Mouse (Mus musculus): Measurements from ENCODE around the gene Boll.
A peak's percentile ranks its signal among the peaks of the same experiment; 100 is the strongest.

Gene Boll

DNA sequence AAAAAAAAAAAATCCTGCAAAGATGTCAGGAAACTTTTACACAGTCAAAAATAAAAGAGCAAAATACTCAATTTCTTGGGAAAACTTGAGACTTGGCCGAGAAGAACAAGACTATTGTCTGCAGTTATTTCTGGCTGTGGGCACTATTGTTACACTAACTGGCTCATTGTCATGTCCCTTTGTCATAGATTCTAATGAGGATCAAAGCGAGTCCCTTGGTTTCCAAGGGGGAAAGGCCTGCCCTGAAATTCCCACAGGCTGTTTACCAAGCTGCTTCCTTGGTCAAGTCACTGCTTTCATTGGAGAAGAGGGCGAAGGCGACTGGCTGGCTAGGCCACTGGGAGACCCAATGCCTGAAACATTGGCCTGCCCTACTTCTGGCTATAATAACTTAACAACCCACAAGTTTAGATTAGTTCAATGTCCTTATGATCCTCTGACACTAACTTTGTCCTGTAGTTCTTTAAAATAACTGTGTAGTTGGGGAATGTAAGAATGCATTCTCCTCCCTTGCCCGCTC lies 157.4 kb downstream of the Boll start:
- DNase-seq (ENCODE audit: low read depth), result no peak

DNA sequence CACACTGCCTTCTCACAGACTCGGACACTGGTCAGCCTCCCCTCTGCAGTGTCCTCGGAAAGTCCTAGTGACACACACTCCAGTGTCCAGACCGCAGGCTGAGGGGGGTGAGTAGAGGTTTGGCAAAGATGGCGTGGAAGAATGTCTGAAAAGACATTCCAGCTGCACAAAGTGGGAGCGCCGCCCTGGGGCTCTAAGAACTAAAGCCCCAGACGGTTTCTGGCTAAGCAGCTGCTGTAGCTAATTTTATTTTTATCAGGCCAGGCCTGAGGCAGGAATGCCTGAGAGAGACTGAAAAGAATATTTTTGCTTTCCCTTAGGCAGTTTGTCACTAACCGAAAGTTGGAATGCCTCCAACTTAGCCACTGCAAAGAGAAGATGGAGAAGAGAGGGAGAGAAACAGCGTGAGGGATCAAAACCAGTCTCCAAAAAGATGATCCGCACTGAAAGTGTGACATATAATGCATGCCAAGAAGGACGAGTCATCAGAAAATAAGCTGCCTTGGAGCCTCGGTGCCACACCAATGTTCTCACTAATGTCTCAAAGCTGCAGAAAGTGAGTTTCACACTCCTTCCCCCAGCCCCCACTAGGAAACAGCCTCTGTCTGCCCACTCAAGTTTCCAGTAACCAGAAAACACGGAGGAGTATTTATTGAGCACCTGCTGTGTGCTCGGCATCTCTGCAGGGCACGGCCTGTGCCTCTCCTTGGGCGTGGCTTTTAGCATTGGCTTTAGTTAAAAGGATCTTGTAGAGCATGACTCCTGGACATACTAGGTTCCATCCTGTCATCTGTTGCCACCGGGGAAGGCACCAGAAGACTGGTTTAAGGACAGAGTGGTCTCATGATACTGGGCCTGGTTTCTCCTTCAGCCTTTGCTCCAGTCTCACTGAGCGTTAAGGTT lies 161.2 kb downstream of the Boll start:
- peak; percentile 86 for DNase-seq (ENCODE audit: low read depth)

DNA sequence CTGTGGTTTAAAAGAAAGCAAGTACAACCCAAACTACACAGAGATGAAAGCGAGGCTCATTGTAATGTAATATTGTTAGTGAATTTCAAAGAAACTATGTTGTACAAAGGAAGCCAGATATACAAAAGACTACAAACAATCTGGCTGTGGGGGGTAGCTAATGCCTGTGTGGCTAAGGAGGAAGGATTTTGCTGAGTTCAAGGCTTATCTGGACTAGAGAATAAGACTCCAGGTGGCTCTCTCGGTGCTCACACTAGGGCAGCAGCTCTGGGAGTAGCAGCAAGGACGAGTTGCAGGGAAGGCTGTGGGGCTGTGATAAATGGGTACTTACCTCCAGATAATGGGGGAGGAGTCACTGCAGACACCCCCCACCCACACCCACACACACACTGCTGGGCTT lies 164.6 kb downstream of the Boll start:
- no peak for DNase-seq (ENCODE audit: low read depth)

All from NIH3T3 (cell line).